Mouse (Mus musculus) lung, embryonic 16.5 days (tissue): ENCODE measurements around the gene Pik3cd. TPM values are rescaled to one million over a fixed set of nuclear protein-coding genes. Genes with fewer than 3 reads are reported as not detected.

ENCODE experiments used
- ATAC-seq: fragments of 200-750 bp; cut with Nextera tagmentation; 2 replicates; pipeline ENCODE4 v1.8.0; 2017; ENCODE audit warnings: low read depth, mild to moderate bottlenecking, moderate library complexity
- H3K27ac ChIP-seq: fragments of 300-500 bp; sonication (generic); 2 replicates; pipeline ENCODE4 v1.5.1; 2014; ENCODE audit warnings: mild to moderate bottlenecking, control low read depth, low read length
- H3K27me3 ChIP-seq: fragments of 300-500 bp; sonication (generic); 2 replicates; pipeline ENCODE4 v1.6.1; 2014; ENCODE audit warnings: low read depth, low read length, mixed read lengths; ENCODE audit not compliant: control insufficient read depth, insufficient read depth
- H3K36me3 ChIP-seq: fragments of 300-500 bp; sonication (generic); 2 replicates; pipeline ENCODE4 v1.6.1; 2014; ENCODE audit warnings: low read length; ENCODE audit not compliant: control insufficient read depth, insufficient read depth
- H3K4me1 ChIP-seq: fragments of 300-500 bp; sonication (generic); replicated peaks from 2 replicates; pipeline ENCODE4 v1.6.1; 2014; ENCODE audit warnings: low read length, mixed read lengths; ENCODE audit not compliant: control insufficient read depth, insufficient read depth
- H3K4me2 ChIP-seq: fragments of 300-500 bp; sonication (generic); 2 replicates; pipeline ENCODE4 v1.6.1; 2014; ENCODE audit warnings: low read depth, low read length, control low read depth
- H3K4me3 ChIP-seq: fragments of 300-500 bp; sonication (generic); 2 replicates; pipeline ENCODE4 v1.5.1; 2014; ENCODE audit warnings: mild to moderate bottlenecking, low read length, control low read depth
- H3K9ac ChIP-seq: fragments of 300-500 bp; sonication (generic); 2 replicates; pipeline ENCODE4 v1.6.1; 2014; ENCODE audit warnings: low read length, control low read depth
- H3K9me3 ChIP-seq: fragments of 300-500 bp; sonication (generic); 2 replicates; pipeline ENCODE4 v1.6.1; 2016; ENCODE audit warnings: low read length; ENCODE audit not compliant: control insufficient read depth
- WGBS: fragments of 180-500 bp; shearing (Covaris S2); extraction: QIAGEN DNeasy Blood & Tissue Kit; methylation state at CpG from one replicate; pipeline ENCODE4 v1.1.7; 2014; 5-methylcytosine and 5-hydroxymethylcytosine counted together
- polyA plus RNA-seq: library from polyadenylated mRNA; unstranded; fragments of >200 nt; fragmentation: Nextera tagmentation; extraction: Ambion mirVana; gene quantifications from 2 replicates; pipeline ENCODE4 v1.2.1, GENCODE M21; 2015

The Pik3cd gene
- polyA plus RNA-seq, 1 experiment from 2014 or later = 5.7 TPM

DNA sequence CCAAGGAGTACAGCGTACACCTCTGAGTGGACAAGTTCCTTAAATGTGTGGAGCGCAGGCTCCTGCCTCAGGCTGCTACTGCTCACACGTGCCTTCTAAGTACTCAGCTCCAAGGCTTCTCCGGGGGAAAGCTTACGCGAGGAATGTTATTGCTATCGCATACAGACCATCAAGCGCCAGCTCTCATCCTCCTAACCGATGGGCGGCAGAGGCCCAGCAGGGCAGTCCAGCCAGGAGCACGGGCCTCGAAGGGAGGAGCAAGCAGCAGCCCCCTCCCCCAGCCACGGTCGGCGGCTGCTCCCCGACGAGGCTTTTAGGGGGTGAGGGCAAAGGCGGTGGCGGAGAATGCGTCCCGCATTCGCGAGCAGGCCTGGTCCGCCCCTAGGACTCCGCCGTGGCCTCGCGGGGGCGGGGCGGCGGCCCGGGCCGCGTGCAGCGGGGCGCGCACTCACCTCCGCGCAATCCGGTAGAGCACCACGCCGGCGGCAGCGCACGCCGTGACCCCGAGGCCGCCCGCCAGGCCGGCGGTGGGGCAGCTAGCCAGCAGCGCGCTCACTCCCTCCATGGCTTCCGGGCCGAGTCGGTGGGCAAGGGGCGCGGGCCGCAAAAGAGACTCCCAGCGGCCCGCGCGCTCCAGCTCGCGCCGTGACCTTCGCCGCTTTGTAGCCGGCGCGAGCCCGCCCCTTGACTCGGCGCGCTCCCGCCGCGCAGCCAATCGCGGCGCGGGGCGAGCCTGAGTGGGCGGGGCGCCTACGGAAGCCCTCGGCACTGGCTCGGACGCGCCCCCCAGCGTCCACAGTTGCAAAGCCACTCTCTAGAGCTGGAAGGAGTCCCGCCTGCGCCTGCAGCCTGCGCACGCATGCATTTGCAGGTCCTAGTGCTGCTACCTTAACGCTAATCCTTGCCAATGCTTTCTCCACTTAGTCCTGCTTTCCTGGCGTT lies 35.3 kb upstream of the Pik3cd start, which contains the start of gene Tmem201:
Tmem201 (minus strand) TSS at position 662 of the 942 bp plus-strand sequence.
- WGBS = under 1% methylated on average over 72 of the region's 97 CpGs
- H3K4me1 ChIP-seq = peaks cover 39% of the 10 kb centered on the region
- peak within 1 kb of the TSS; percentile 97 for H3K4me2 ChIP-seq
- peak within 1 kb of the TSS; percentile 89 for H3K9ac ChIP-seq
- H3K9me3 ChIP-seq = no peaks in the 10 kb centered on the region
- H3K27ac ChIP-seq = peak within 1 kb of the TSS; percentile 82
- no peaks in the 10 kb centered on the region for H3K36me3 ChIP-seq
- H3K4me3 ChIP-seq = peak within 1 kb of the TSS; percentile 85
- peak; percentile 90 for ATAC-seq
- no peaks in the 10 kb centered on the region for H3K27me3 ChIP-seq

DNA sequence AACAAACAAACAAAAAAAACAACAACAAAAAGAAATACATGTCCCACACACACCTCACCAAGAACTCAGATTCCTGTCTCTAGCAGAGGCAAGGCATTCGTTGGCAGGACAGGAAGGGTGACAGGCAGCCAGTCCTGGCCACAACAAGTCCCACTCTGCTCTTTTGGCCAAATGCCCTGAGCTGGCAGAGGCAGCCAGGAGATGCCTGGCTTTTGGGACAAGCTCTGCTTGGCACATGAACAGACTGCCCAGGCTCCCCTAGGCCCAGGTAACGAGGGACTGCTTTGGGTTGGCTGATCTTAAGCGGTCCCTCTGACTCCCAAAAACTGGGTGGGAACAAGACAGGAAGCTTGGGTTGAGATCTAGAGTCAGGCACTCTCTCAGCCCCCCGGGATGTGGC lies 34.2 kb upstream of the Pik3cd start:
- H3K9me3 ChIP-seq = no peaks in the 10 kb centered on the region
- WGBS = 18% methylated on average over 4 of the region's 4 CpGs
- H3K9ac ChIP-seq = peak overlapping the region; percentile 89
- no peaks in the 10 kb centered on the region for H3K36me3 ChIP-seq
- H3K4me3 ChIP-seq = peak overlapping the region; percentile 85
- peaks cover 41% of the 10 kb centered on the region for H3K4me1 ChIP-seq
- no peak for ATAC-seq
- peak overlapping the region; percentile 97 for H3K4me2 ChIP-seq
- H3K27me3 ChIP-seq = no peaks in the 10 kb centered on the region
- no peak overlapping the region for H3K27ac ChIP-seq

DNA sequence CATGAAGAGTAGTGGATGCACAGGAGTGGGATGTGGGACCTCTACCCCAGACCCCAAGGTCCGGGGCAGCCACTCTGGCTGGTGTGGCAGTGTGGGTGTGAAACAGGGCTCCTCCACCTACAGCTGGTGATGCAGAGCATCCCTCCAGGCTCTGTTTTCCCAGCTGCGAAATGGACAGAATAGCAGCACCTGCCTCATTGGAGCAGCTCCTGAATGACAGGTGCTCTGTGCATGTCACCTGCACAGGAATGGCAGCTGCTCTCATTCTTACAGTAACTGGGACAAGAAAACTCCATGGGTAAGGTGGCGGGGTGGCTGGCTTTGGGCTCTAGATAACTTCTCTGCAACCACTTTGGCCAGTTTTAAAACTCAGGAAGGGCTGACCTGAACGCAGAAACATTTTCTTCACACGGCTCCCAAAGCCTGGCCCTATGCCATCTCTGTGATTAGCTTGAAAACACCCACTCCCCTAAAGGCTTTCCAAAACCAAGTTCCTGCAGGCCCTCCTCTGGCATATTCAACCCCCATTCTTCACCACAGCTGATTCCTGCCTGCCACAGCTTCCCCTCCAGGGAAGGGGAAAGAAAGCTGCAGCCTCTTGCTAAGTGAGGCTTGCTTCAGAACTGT lies 33.4 kb upstream of the Pik3cd start:
- H3K9ac ChIP-seq = no peak overlapping the region

DNA sequence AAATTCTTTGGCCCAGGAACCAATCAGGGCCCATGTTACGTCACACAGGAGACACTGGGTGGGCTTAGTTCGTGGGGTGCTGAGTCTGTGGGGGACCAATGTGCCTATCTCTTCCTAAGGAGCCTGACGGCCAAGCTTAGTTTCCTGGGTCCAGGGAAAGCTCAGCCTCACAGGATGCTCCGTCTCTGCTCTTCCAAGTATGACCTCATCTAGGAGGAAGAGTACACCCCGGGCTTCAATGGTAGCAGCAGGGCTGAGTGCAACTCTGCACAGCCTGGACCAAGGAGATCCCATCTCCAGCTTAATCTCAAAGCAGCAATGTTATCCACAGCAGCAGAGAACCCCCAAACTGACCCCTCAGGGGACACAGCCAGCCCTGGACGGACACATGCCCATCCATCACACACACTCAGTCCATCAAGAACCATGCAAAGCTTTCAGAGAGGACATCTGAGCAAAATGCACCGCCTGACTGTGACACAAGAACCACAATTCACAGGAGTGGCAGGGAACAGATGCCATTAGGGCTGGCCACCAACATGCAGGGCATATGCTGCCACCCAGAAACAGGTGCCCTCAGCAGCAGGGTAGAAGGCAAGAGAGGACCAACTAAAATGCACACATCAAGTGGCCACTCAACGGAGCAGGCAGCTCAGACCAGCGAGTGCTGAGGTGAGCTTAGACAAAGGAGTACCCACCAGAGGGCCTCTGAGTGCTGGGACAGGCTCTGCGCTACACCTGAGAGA lies 32.5 kb upstream of the Pik3cd start:
- Histone ChIP-seq H3K9me3 (no peaks in the 10 kb centered on the region), H3K4me1 (peaks cover 41% of the 10 kb centered on the region), H3K4me2 (no peak overlapping the region), H3K4me3 (no peak overlapping the region), H3K9ac (no peak overlapping the region; the same call in 1 of the 2 replicates), H3K27me3 (no peaks in the 10 kb centered on the region), H3K36me3 (peaks cover 2% of the 10 kb centered on the region; the same call in 1 of the 2 replicates), H3K27ac (no peak overlapping the region)
- no peak for ATAC-seq
- 64% methylated on average over 10 of the region's 10 CpGs for WGBS

More for the DNA sequence above, 33.4 kb upstream of the Pik3cd start:
- Histone ChIP-seq H3K4me2 (no peak overlapping the region), H3K27me3 (no peaks in the 10 kb centered on the region), H3K4me1 (peaks cover 41% of the 10 kb centered on the region), H3K36me3 (peaks cover 1% of the 10 kb centered on the region; the same call in 1 of the 2 replicates), H3K9me3 (no peaks in the 10 kb centered on the region), H3K27ac (no peak overlapping the region), H3K4me3 (no peak overlapping the region)
- ATAC-seq = no peak
- WGBS = 63% methylated on average over 5 of the region's 5 CpGs

DNA sequence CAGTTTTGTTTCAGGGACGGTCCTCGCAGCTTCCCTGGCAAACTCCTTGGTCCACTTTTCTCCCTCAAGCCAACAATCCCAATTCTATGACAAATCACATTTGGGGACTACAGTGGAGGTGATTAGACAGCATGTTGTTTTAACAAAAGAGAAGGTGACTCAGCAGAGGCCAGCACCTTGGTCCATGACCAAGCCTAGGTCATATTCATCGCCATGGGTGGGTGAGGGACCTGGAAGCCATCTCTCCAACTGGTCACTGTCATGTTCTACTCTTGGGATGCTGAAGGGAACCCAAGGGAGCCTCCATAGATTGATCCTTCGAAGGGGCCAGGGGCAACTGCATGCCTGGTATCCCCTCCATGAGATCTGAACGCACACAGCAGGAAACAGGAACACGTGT lies 31.9 kb upstream of the Pik3cd start:
- no peaks in the 10 kb centered on the region for H3K27me3 ChIP-seq
- WGBS = 72% methylated on average over 6 of the region's 6 CpGs
- no peak overlapping the region for H3K4me2 ChIP-seq
- no peak overlapping the region for H3K9ac ChIP-seq
- no peak for ATAC-seq
- H3K4me1 ChIP-seq = peaks cover 41% of the 10 kb centered on the region
- peaks cover 6% of the 10 kb centered on the region for H3K36me3 ChIP-seq
- H3K27ac ChIP-seq = no peak overlapping the region
- no peak overlapping the region for H3K4me3 ChIP-seq
- H3K9me3 ChIP-seq = no peaks in the 10 kb centered on the region

DNA sequence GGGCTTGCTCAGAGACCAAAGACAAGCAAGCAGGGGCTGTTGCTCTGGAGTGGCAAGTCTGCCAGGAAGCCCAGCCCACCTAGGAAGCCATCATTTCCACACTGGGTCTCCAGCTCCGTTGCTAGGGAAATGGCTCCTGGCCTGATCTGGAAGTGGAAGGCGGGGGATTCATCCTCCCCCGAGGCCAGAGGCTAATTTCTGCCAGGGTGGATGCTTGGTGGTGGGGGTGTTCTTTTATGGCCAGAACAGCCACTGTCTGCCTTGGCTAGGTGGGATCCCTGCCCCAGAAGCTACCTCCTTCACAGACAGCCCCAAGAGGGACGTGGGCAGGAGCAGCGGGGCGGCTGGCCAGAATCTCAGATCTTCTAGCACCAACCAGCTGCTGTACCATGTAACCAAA lies 31.4 kb upstream of the Pik3cd start:
- Histone ChIP-seq H3K9ac (no peak overlapping the region), H3K4me1 (peaks cover 45% of the 10 kb centered on the region), H3K27me3 (no peaks in the 10 kb centered on the region), H3K4me2 (no peak overlapping the region), H3K4me3 (no peak overlapping the region), H3K27ac (no peak overlapping the region), H3K9me3 (no peaks in the 10 kb centered on the region), H3K36me3 (peaks cover 10% of the 10 kb centered on the region)
- WGBS = 49% methylated on average over 6 of the region's 6 CpGs
- ATAC-seq = no peak

DNA sequence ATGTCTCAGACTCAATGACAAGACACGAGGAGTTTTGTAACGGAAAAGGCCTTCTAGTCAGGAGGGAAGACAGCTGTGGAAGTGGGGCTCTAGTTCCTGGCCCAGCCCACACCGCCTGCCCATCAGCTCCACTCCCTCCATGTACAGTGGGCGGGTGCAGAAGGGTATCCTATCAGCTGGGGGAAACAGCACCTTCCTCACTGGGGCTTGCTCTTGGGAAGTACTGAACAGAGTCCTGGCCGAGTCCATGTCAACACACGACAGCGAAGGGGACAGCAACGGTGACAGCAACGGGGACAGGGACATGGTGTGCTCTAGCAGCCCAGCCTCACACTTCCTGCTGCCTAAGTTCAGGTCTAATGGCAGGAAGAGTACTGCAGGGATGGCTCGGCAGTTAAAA lies 30.4 kb upstream of the Pik3cd start:
- no peak overlapping the region for H3K4me2 ChIP-seq
- H3K4me1 ChIP-seq = peaks cover 45% of the 10 kb centered on the region
- WGBS = 56% methylated on average over 10 of the region's 10 CpGs
- ATAC-seq = no peak
- no peaks in the 10 kb centered on the region for H3K27me3 ChIP-seq
- H3K9ac ChIP-seq = no peak overlapping the region
- no peak overlapping the region for H3K4me3 ChIP-seq
- no peaks in the 10 kb centered on the region for H3K9me3 ChIP-seq
- peaks cover 15% of the 10 kb centered on the region for H3K36me3 ChIP-seq
- no peak overlapping the region for H3K27ac ChIP-seq

DNA sequence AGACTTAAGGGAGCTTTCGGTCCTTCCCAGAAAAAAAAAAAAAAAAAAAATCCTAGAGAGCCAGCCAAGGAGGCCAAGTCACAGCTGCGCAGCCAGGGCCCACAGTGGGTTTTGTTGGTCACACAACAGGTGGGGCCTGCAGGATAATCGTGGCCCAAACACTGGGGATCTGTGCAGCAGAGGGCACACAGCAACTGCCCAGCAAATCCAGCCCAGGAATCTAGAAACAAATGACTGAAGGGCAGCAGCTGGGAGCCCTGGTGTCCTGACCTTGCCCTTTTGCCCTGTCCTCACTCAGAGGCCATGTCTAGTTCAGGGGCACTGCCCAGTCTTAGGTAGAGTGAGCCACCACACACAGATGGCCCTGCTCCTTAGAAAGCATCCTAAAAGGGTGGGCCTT lies 29.9 kb upstream of the Pik3cd start:
- Histone ChIP-seq H3K27me3 (no peaks in the 10 kb centered on the region), H3K27ac (no peak overlapping the region), H3K9me3 (no peaks in the 10 kb centered on the region), H3K4me2 (no peak overlapping the region), H3K4me3 (no peak overlapping the region), H3K9ac (no peak overlapping the region), H3K4me1 (peaks cover 45% of the 10 kb centered on the region), H3K36me3 (peaks cover 19% of the 10 kb centered on the region)
- no peak for ATAC-seq
- 85% methylated on average over 3 of the region's 3 CpGs for WGBS

DNA sequence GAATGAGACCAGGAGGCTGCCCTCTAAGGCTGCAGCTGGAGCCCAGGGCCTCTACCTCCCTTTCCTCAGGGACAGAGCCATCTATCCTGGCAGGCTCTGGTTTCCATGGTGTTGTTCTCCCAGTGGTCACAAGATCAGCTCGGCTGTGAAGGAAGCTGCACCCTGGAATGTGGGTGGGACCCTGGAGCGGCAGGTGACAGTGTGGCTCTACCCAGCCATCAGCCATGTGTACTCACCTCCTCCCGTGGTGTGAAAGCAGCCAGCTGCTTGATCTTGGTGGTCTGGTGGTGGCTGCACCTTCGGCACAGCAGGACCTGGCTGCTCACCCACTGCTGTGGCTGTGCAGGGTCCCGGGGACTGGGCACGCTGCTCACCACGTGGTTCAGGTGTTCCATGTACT lies 28.5 kb upstream of the Pik3cd start:
- no peak for ATAC-seq
- Histone ChIP-seq H3K27ac (no peak overlapping the region), H3K4me3 (no peak overlapping the region), H3K4me1 (peaks cover 31% of the 10 kb centered on the region), H3K27me3 (no peaks in the 10 kb centered on the region), H3K36me3 (peaks cover 29% of the 10 kb centered on the region), H3K9ac (no peak overlapping the region), H3K9me3 (no peaks in the 10 kb centered on the region), H3K4me2 (no peak overlapping the region)
- 46% methylated on average over 7 of the region's 7 CpGs for WGBS
